Mouse (Mus musculus): Measurements from ENCODE around the gene Trim2.

GRCm38 (mm10) chr3:84284796-84285195, 21.9 kb downstream of the Trim2 start:
- no peak for TF ChIP-seq USF1 (IDR thresholded peaks at IDR 0.05; ENCODE audit: low read depth)
- TF ChIP-seq CTCF (IDR thresholded peaks at IDR 0.05; ENCODE audit: control insufficient read depth, insufficient read depth, insufficient read length) = no peak
- TF ChIP-seq MYOD1 (IDR thresholded peaks at IDR 0.05; ENCODE audit: control insufficient read depth, insufficient read length, low read depth) = no peak
- no peak for TF ChIP-seq MAX (IDR thresholded peaks at IDR 0.05)

All from C2C12 (cell line).